Mouse (Mus musculus) myocyte (in vitro differentiated cells): ENCODE data around the gene Tmem123. TPM values are rescaled to one million over a fixed set of nuclear protein-coding genes. Genes with fewer than 3 reads are reported as not detected.

Experiments used
- H3K27me3 ChIP-seq: one replicate; pipeline ENCODE4 v1.6.1; 2011; ENCODE audit not compliant: control insufficient read depth, insufficient read depth, insufficient read length
- H3K36me3 ChIP-seq: one replicate; pipeline ENCODE4 v1.6.1; 2011; ENCODE audit not compliant: control insufficient read depth, insufficient read depth
- H3K4me2 ChIP-seq: one replicate; pipeline ENCODE4 v1.6.1; 2011; ENCODE audit warnings: low read depth, control low read depth
- H3K4me3 ChIP-seq: one replicate; pipeline ENCODE4 v1.5.1; 2011; ENCODE audit warnings: mild to moderate bottlenecking, control low read depth, moderate library complexity
- H3K79me2 ChIP-seq: one replicate; pipeline ENCODE4 v1.6.1; 2011; ENCODE audit not compliant: control insufficient read depth, insufficient read depth
- H3ac ChIP-seq: one replicate; pipeline ENCODE4 v1.6.1; 2011; ENCODE audit not compliant: control insufficient read depth, insufficient read length
- CEBPB ChIP-seq: IDR thresholded peaks from 2 replicates; pipeline ENCODE4 v1.6.1; 2011; ENCODE audit warnings: mild to moderate bottlenecking, moderate library complexity; ENCODE audit not compliant: poor library complexity, insufficient read depth, severe bottlenecking
- E2F4 ChIP-seq: IDR thresholded peaks from one replicate; pipeline ENCODE4 v1.6.1; 2011; ENCODE audit warnings: mild to moderate bottlenecking, control low read depth, moderate library complexity; ENCODE audit not compliant: insufficient read depth
- MAX ChIP-seq: IDR thresholded peaks from one replicate; pipeline ENCODE4 v1.6.1; 2011; ENCODE audit warnings: low read depth, mild to moderate bottlenecking, control low read depth
- MYOD1 ChIP-seq, 3 experiments: IDR thresholded peaks; one replicate each; pipeline ENCODE4 v1.6.1; 2011; ENCODE audit warnings: control low read depth in 2 of 3, low read depth in 2 of 3, mild to moderate bottlenecking in 2 of 3, moderate library complexity in 1 of 3; ENCODE audit not compliant: insufficient read length in 2 of 3, control insufficient read depth in 1 of 3
- MYOG ChIP-seq, 3 experiments: IDR thresholded peaks; one replicate each; pipeline ENCODE4 v1.6.1; 2011; ENCODE audit warnings: control low read depth in 2 of 3, low read depth in 2 of 3, mild to moderate bottlenecking in 2 of 3; ENCODE audit not compliant: insufficient read length in 2 of 3, control insufficient read depth in 1 of 3, insufficient read depth in 1 of 3
- POLR2A ChIP-seq: IDR thresholded peaks from one replicate; pipeline ENCODE4 v1.6.1; 2011; ENCODE audit warnings: low read depth, mild to moderate bottlenecking, control low read depth, moderate library complexity; ENCODE audit not compliant: insufficient read length
- POLR2AphosphoS2 ChIP-seq: IDR thresholded peaks from one replicate; pipeline ENCODE4 v1.6.1; 2011; ENCODE audit warnings: low read depth, control low read depth; ENCODE audit not compliant: insufficient read length
- REST ChIP-seq: IDR thresholded peaks from one replicate; pipeline ENCODE4 v1.6.1; 2011; ENCODE audit warnings: mild to moderate bottlenecking, control low read depth, moderate library complexity; ENCODE audit not compliant: insufficient read depth, insufficient read length
- SRF ChIP-seq: IDR thresholded peaks from one replicate; pipeline ENCODE4 v1.6.1; 2011; ENCODE audit warnings: low read depth; ENCODE audit not compliant: control insufficient read depth, insufficient read length
- TCF12 ChIP-seq: IDR thresholded peaks from one replicate; pipeline ENCODE4 v1.6.1; 2011; ENCODE audit warnings: mild to moderate bottlenecking, control low read depth; ENCODE audit not compliant: poor library complexity, insufficient read depth, severe bottlenecking
- TCF3 ChIP-seq: IDR thresholded peaks from one replicate; pipeline ENCODE4 v1.6.1; 2011; ENCODE audit warnings: low read depth, control low read depth; ENCODE audit not compliant: insufficient read length
- USF1 ChIP-seq: IDR thresholded peaks from one replicate; pipeline ENCODE4 v1.6.1; 2011; ENCODE audit warnings: low read depth, mild to moderate bottlenecking, control low read depth, moderate library complexity
- polyA plus RNA-seq: library from polyadenylated mRNA; unstranded; fragments of >200 nt; fragmentation: generic; extraction: Trizol; gene quantifications from one replicate; pipeline ENCODE4 v1.2.1, GENCODE M21; 2012; ENCODE audit warnings: missing spikeins

Tmem123 gene
- polyA plus RNA-seq, 1 experiment: 60.9 TPM

- TF ChIP-seq MYOG (IDR thresholded peaks at IDR 0.05; ENCODE audit: control insufficient read depth in 1 of 3, insufficient read depth in 1 of 3, insufficient read length in 2 of 3, low read depth in 2 of 3): no peak
- TF ChIP-seq SRF: no peak
- TF ChIP-seq E2F4: no peak
- no peak for TF ChIP-seq MYOD1 (IDR thresholded peaks at IDR 0.05; ENCODE audit: control insufficient read depth in 1 of 3, insufficient read length in 2 of 3, low read depth in 2 of 3)
- no peak for TF ChIP-seq USF1
- no peak for TF ChIP-seq MAX
- no peak for TF ChIP-seq POLR2A
- Histone ChIP-seq H3K27me3 (no peaks in the 10 kb centered on the region), H3K79me2 (peaks cover 21% of the 10 kb centered on the region), H3K36me3 (peaks cover 60% of the 10 kb centered on the region), H3ac (no peak overlapping the region), H3K4me2 (no peak overlapping the region), H3K4me3 (no peak overlapping the region)
Measured at GRCm38 (mm10) chr9:7774538-7774937, 10.7 kb downstream of the Tmem123 start.

DNA sequence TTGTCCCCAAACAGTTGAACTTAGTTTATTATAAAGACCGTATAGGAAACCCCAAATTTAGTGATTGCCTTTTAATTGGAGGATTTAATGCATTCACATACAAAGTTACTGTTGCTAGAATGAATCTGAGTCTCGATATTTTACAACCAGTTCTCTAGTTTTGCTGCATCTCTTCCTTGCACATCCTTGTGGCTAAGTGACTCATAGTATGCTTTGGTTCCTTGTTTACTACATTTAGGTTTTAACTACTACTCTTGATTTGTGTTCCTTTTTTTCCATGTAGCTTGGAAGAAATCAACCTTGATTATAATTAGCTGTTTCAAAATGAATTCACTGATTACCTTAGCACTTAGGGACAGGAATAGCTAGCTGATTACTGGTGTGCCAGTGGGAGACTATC is 11.2 kb downstream of the Tmem123 start:
- no peak overlapping the region for H3K4me2 ChIP-seq
- TF ChIP-seq TCF12: no peak
- TF ChIP-seq USF1: no peak
- TF ChIP-seq MYOD1 (IDR thresholded peaks at IDR 0.05; ENCODE audit: control insufficient read depth in 1 of 3, insufficient read length in 2 of 3, low read depth in 2 of 3): no peak
- TF ChIP-seq MAX: no peak
- TF ChIP-seq POLR2A: no peak
- TF ChIP-seq TCF3: no peak
- TF ChIP-seq REST: no peak
- no peak for TF ChIP-seq CEBPB
- H3K27me3 ChIP-seq: no peaks in the 10 kb centered on the region
- peaks cover 57% of the 10 kb centered on the region for H3K36me3 ChIP-seq
- no peak overlapping the region for H3K4me3 ChIP-seq
- H3K79me2 ChIP-seq: peaks cover 21% of the 10 kb centered on the region
- no peak overlapping the region for H3ac ChIP-seq

- Histone ChIP-seq H3K79me2 (peaks cover 14% of the 10 kb centered on the region), H3ac (no peak overlapping the region), H3K4me2 (no peak overlapping the region), H3K36me3 (peaks cover 47% of the 10 kb centered on the region), H3K27me3 (no peaks in the 10 kb centered on the region), H3K4me3 (no peak overlapping the region)
- no peak for TF ChIP-seq REST
Measured at GRCm38 (mm10) chr9:7775986-7776385, 12.1 kb downstream of the Tmem123 start.

- no peak overlapping the region for H3K4me3 ChIP-seq
- peaks cover 47% of the 10 kb centered on the region for H3K36me3 ChIP-seq
- peaks cover 13% of the 10 kb centered on the region for H3K79me2 ChIP-seq
- TF ChIP-seq MYOD1 (IDR thresholded peaks at IDR 0.05; ENCODE audit: control insufficient read depth in 1 of 3, insufficient read length in 2 of 3, low read depth in 2 of 3): no peak
- TF ChIP-seq MYOG (IDR thresholded peaks at IDR 0.05; ENCODE audit: control insufficient read depth in 1 of 3, insufficient read depth in 1 of 3, insufficient read length in 2 of 3, low read depth in 2 of 3): no peak
- no peak for TF ChIP-seq MAX
- TF ChIP-seq POLR2A: no peak
- TF ChIP-seq E2F4: no peak
- TF ChIP-seq TCF3: no peak
- no peak for TF ChIP-seq CEBPB
- TF ChIP-seq USF1: no peak
- no peak for TF ChIP-seq POLR2AphosphoS2
- no peak for TF ChIP-seq SRF
- TF ChIP-seq TCF12: no peak
- no peak for TF ChIP-seq REST
- no peak overlapping the region for H3K4me2 ChIP-seq
- H3ac ChIP-seq: no peak overlapping the region
- no peaks in the 10 kb centered on the region for H3K27me3 ChIP-seq
Measured at GRCm38 (mm10) chr9:7776940-7777339, 13.1 kb downstream of the Tmem123 start.

DNA sequence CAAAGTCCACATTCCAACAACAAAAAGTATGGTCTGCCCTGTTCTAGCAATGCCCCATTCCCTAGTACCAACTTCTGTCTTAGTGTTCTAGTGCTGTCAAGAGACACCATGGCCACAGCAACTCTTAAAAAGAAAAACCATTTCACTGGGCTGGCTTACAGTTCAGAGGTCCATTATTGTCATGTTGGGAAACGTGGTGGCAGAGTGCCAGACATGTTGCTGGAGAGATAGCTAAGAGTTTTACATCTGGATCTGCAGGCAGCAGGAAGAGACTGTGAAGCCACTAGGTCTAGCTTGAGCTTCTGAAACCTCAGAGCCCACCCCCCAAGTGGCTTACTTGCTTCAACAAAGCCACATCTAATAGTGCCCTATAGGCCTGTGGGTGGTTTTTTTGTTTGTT is 13.8 kb downstream of the Tmem123 start:
- no peak overlapping the region for H3ac ChIP-seq
- no peak overlapping the region for H3K4me3 ChIP-seq
- H3K79me2 ChIP-seq: peaks cover 13% of the 10 kb centered on the region
- no peaks in the 10 kb centered on the region for H3K27me3 ChIP-seq
- H3K4me2 ChIP-seq: no peak overlapping the region
- peaks cover 45% of the 10 kb centered on the region for H3K36me3 ChIP-seq
- TF ChIP-seq POLR2AphosphoS2 (no peak), CEBPB (no peak), USF1 (no peak), MYOG (IDR thresholded peaks at IDR 0.05; ENCODE audit: control insufficient read depth in 1 of 3, insufficient read depth in 1 of 3, insufficient read length in 2 of 3, low read depth in 2 of 3) (no peak), MYOD1 (IDR thresholded peaks at IDR 0.05; ENCODE audit: control insufficient read depth in 1 of 3, insufficient read length in 2 of 3, low read depth in 2 of 3) (no peak), POLR2A (no peak), E2F4 (no peak), TCF3 (no peak), TCF12 (no peak), MAX (no peak), SRF (no peak), REST (no peak)
